Mouse (Mus musculus) forebrain, embryonic 16.5 days (tissue): Measurements from ENCODE around the gene Sh3bp2. TPM values are rescaled to one million over a fixed set of nuclear protein-coding genes. Genes with fewer than 3 reads are reported as not detected.
A peak's percentile ranks its signal among the peaks of the same experiment; 100 is the strongest.

Experiments
- ATAC-seq: fragments of 200-750 bp; cut with Nextera tagmentation; 2 replicates; pipeline ENCODE4 v1.8.0; 2017; ENCODE audit warnings: mild to moderate bottlenecking, moderate library complexity
- H3K27ac ChIP-seq: fragments of 300-500 bp; sonication (generic); 2 replicates; pipeline ENCODE4 v1.5.1; 2014; ENCODE audit warnings: low read length, control low read depth
- H3K27me3 ChIP-seq: fragments of 300-500 bp; sonication (generic); replicated peaks from 2 replicates; pipeline ENCODE4 v1.6.1; 2014; ENCODE audit warnings: low read length; ENCODE audit not compliant: control insufficient read depth, insufficient read depth
- H3K36me3 ChIP-seq: fragments of 300-500 bp; sonication (generic); 2 replicates; pipeline ENCODE4 v1.6.1; 2014; ENCODE audit not compliant: control insufficient read depth, insufficient read depth
- H3K4me1 ChIP-seq: fragments of 300-500 bp; sonication (generic); replicated peaks from 2 replicates; pipeline ENCODE4 v1.6.1; 2014; ENCODE audit warnings: low read length; ENCODE audit not compliant: control insufficient read depth, insufficient read depth
- H3K4me2 ChIP-seq: fragments of 300-500 bp; sonication (generic); 2 replicates; pipeline ENCODE4 v1.6.1; 2014; ENCODE audit warnings: mild to moderate bottlenecking, low read length, control low read depth
- H3K4me3 ChIP-seq: fragments of 300-500 bp; sonication (generic); replicated peaks from 2 replicates; pipeline ENCODE4 v1.5.1; 2014; ENCODE audit warnings: mild to moderate bottlenecking, low read length, control low read depth
- H3K9ac ChIP-seq: fragments of 300-500 bp; sonication (generic); replicated peaks from 2 replicates; pipeline ENCODE4 v1.6.1; 2014; ENCODE audit warnings: low read depth, low read length, control low read depth
- H3K9me3 ChIP-seq: fragments of 300-500 bp; sonication (generic); 2 replicates; pipeline ENCODE4 v1.6.1; 2016; ENCODE audit warnings: low read length; ENCODE audit not compliant: control insufficient read depth
- WGBS: fragments of 180-500 bp; shearing (Covaris S2); extraction: QIAGEN DNeasy Blood & Tissue Kit; methylation state at CpG from one replicate; pipeline ENCODE4 v1.1.7; 2014; 5-methylcytosine and 5-hydroxymethylcytosine counted together
- polyA plus RNA-seq: library from polyadenylated mRNA; unstranded; fragments of >200 nt; fragmentation: Nextera tagmentation; extraction: Ambion mirVana; gene quantifications from 2 replicates; pipeline ENCODE4 v1.2.1, GENCODE M21; 2015

Gene Sh3bp2
- polyA plus RNA-seq, 1 experiment from 2014 or later: 29.1 TPM

DNA sequence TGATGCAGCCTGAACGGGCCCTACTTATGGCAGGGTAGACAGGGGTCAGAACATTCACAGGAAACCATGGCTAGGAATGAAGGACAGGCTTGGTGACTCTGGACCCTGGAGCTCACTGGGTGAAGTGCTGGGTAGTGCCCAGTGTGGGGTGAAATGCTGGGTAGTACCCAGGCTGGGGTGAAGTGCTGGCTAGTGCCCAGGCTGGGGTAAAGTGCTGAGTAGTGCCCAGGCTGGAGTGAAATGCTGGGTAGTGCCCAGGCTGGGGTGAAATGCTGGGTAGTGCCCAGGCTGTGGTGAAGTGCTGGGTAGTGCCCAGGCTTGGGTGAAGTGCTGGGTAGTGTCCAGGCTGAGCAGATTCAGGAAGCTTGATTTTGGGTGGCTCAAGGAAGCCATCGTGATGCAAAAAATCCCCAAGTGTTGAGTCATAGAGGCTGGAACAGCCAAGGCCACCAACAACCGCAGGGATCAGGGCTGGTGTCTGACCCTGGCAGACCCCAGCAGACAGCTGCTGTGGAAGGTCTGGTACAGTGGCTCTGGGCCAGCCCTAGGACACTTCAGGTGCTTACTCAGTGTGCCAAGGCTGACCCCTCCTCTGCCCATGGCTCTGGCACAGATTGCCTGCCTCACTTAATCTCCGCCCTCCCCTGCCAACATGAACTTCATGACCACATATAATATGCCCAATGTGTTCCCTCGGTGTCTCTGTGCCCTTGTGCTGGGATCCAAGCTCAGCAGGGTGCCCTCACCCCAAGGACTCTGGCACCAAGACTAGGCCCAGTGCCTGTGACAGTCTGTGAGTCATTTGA lies 9.3 kb downstream of the Sh3bp2 start:
- no peaks in the 10 kb centered on the region for H3K9me3 ChIP-seq
- no peak overlapping the region for H3K9ac ChIP-seq
- no peak overlapping the region for H3K27ac ChIP-seq
- no peak for ATAC-seq
- no peaks in the 10 kb centered on the region for H3K27me3 ChIP-seq
- no peak overlapping the region for H3K4me2 ChIP-seq
- no peaks in the 10 kb centered on the region for H3K36me3 ChIP-seq
- H3K4me1 ChIP-seq: no peaks in the 10 kb centered on the region
- WGBS: 83% methylated on average over 5 of the region's 5 CpGs
- no peak overlapping the region for H3K4me3 ChIP-seq

DNA sequence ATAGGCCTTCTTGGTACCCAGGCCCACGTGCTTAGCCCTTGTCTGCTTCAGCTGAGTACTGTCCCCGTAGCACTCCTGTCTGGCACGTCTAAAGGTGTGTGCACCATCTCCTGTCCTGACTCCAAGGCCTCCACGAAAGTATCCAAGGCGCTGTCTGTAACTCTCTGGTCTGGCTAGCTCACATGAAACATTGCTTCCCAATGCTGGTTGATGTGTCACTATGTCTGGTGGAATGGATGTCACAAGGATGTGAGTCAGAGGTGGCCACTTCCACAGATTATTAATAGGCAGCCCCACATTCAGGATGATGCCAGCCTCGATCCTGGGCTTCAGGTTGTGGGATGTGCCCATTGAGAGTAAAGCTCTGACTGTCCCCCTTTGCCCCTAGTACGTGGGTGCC lies 10.2 kb downstream of the Sh3bp2 start:
- no peak overlapping the region for H3K4me3 ChIP-seq
- 90% methylated on average over 7 of the region's 7 CpGs for WGBS

GRCm38 (mm10) chr5:34538079-34538478 lies 12.4 kb downstream of the Sh3bp2 start:
- Histone ChIP-seq H3K4me3 (no peak overlapping the region), H3K9ac (no peak overlapping the region), H3K4me1 (no peaks in the 10 kb centered on the region), H3K9me3 (no peaks in the 10 kb centered on the region), H3K36me3 (no peaks in the 10 kb centered on the region), H3K27me3 (no peaks in the 10 kb centered on the region), H3K27ac (no peak overlapping the region), H3K4me2 (no peak overlapping the region)
- ATAC-seq: no peak
- 80% methylated on average over 7 of the region's 7 CpGs for WGBS

More for the DNA sequence above, 10.2 kb downstream of the Sh3bp2 start:
- ATAC-seq: no peak
- Histone ChIP-seq H3K27ac (no peak overlapping the region), H3K9me3 (no peaks in the 10 kb centered on the region), H3K9ac (no peak overlapping the region), H3K27me3 (no peaks in the 10 kb centered on the region), H3K4me2 (no peak overlapping the region), H3K36me3 (no peaks in the 10 kb centered on the region), H3K4me1 (no peaks in the 10 kb centered on the region)

- H3K4me2 ChIP-seq: no peak overlapping the region
- H3K27me3 ChIP-seq: no peaks in the 10 kb centered on the region
- no peaks in the 10 kb centered on the region for H3K9me3 ChIP-seq
- H3K4me1 ChIP-seq: no peaks in the 10 kb centered on the region
- no peak overlapping the region for H3K27ac ChIP-seq
- no peak for ATAC-seq
- H3K4me3 ChIP-seq: no peak overlapping the region
- H3K9ac ChIP-seq: no peak overlapping the region
- WGBS: 38% methylated on average over 5 of the region's 5 CpGs
- H3K36me3 ChIP-seq: no peaks in the 10 kb centered on the region
Observed at GRCm38 (mm10) chr5:34538527-34538926, 12.9 kb downstream of the Sh3bp2 start.

DNA sequence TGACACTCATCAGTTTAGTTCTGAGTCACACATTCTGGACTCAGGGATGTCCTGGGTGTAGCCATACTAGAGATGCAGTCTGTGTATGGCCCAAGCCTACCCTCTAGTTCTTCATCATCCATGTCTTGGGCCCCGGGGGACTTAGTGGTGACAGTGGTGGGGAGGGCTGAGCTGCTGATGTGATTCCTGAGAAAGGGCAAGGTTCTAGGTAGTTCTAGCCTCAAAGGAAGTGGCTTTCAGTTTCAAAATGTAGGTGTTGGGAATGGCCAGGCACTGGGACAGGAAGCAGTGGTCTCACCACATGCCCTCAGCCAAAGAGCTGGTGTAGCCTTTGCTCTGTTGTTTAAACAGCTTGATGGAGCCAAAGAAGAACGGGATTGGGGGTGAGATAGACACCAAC lies 13.5 kb downstream of the Sh3bp2 start:
- WGBS: 86% methylated on average over 2 of the region's 2 CpGs
- ATAC-seq: no peak
- H3K36me3 ChIP-seq: no peaks in the 10 kb centered on the region

GRCm38 (mm10) chr5:34542166-34542565 lies 16.5 kb downstream of the Sh3bp2 start:
- Histone ChIP-seq H3K27ac (no peak overlapping the region), H3K4me2 (no peak overlapping the region), H3K9ac (no peak overlapping the region), H3K4me1 (no peaks in the 10 kb centered on the region), H3K9me3 (no peaks in the 10 kb centered on the region), H3K27me3 (no peaks in the 10 kb centered on the region), H3K4me3 (no peak overlapping the region), H3K36me3 (no peaks in the 10 kb centered on the region)
- 67% methylated on average over 1 of the region's 1 CpGs for WGBS
- no peak for ATAC-seq

More for the DNA sequence above, 13.5 kb downstream of the Sh3bp2 start:
- no peaks in the 10 kb centered on the region for H3K4me1 ChIP-seq
- no peak overlapping the region for H3K27ac ChIP-seq
- H3K9me3 ChIP-seq: no peaks in the 10 kb centered on the region
- H3K27me3 ChIP-seq: no peaks in the 10 kb centered on the region
- no peak overlapping the region for H3K4me2 ChIP-seq
- no peak overlapping the region for H3K4me3 ChIP-seq
- no peak overlapping the region for H3K9ac ChIP-seq

- Histone ChIP-seq H3K27ac (no peak overlapping the region), H3K4me3 (no peak overlapping the region), H3K4me1 (no peaks in the 10 kb centered on the region), H3K36me3 (no peaks in the 10 kb centered on the region), H3K9me3 (no peaks in the 10 kb centered on the region), H3K27me3 (no peaks in the 10 kb centered on the region), H3K9ac (no peak overlapping the region), H3K4me2 (no peak overlapping the region)
- ATAC-seq: no peak
- 65% methylated on average over 4 of the region's 4 CpGs for WGBS
Observed at GRCm38 (mm10) chr5:34543114-34543513, 17.5 kb downstream of the Sh3bp2 start.

- H3K4me2 ChIP-seq: no peak overlapping the region
- H3K36me3 ChIP-seq: peaks cover 7% of the 10 kb centered on the region
- no peak for ATAC-seq
- H3K9me3 ChIP-seq: no peaks in the 10 kb centered on the region
- no peak overlapping the region for H3K27ac ChIP-seq
- H3K27me3 ChIP-seq: no peaks in the 10 kb centered on the region
- no peak overlapping the region for H3K4me3 ChIP-seq
- H3K4me1 ChIP-seq: peaks cover 22% of the 10 kb centered on the region
- no peak overlapping the region for H3K9ac ChIP-seq
Observed at GRCm38 (mm10) chr5:34547410-34547809, 21.8 kb downstream of the Sh3bp2 start.

DNA sequence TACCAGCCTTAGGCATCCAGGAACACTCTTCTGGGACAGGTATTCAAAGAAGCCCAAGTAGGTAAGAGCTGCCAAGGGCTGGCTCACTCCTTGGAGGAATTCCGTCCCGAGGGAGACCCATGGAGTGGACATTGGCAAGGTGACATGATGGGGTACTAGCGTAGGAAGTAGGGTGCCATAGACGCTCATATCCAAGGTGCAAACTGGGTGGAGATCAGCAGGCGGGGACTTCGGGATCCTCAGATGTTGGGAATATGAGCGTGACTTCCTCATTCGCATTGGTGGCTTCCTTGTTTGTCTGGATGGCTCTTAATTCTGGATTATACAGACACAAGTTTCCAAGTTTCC lies 23.5 kb downstream of the Sh3bp2 start:
- Histone ChIP-seq H3K9me3 (no peaks in the 10 kb centered on the region), H3K4me1 (peaks cover 22% of the 10 kb centered on the region), H3K36me3 (peaks cover 12% of the 10 kb centered on the region), H3K4me3 (peak overlapping the region; percentile 62), H3K27ac (no peak overlapping the region), H3K27me3 (no peaks in the 10 kb centered on the region), H3K9ac (peak overlapping the region; percentile 99), H3K4me2 (peak overlapping the region; percentile 70)
- ATAC-seq: peak; percentile 27
- WGBS: 20% methylated on average over 8 of the region's 8 CpGs
